Mouse (Mus musculus) liver, postnatal 0 days (tissue): ENCODE measurements around the gene Fam171a2. TPM values are rescaled to one million over a fixed set of nuclear protein-coding genes. Genes with fewer than 3 reads are reported as not detected.

Experiments
- ATAC-seq: fragments of 200-750 bp; cut with Nextera tagmentation; 2 replicates; pipeline ENCODE4 v1.8.0; 2017; ENCODE audit warnings: mild to moderate bottlenecking, moderate library complexity
- DNase-seq: peaks from one replicate; pipeline ENCODE4 v3.0.0-alpha.2; 2016
- H3K27ac ChIP-seq: fragments of 300-500 bp; sonication (generic); 2 replicates; pipeline ENCODE4 v1.5.1; 2014; ENCODE audit warnings: antibody characterized with exemption, moderate library complexity, mild to moderate bottlenecking, low read depth
- H3K27me3 ChIP-seq: fragments of 300-500 bp; sonication (generic); 2 replicates; pipeline ENCODE4 v1.6.1; 2014; ENCODE audit warnings: low read length, control low read depth, mixed read lengths; ENCODE audit not compliant: insufficient read depth
- H3K36me3 ChIP-seq: fragments of 300-500 bp; sonication (generic); replicated peaks from 2 replicates; pipeline ENCODE4 v1.6.1; 2014; ENCODE audit warnings: mild to moderate bottlenecking, control low read depth, low read length, moderate library complexity, mixed read lengths; ENCODE audit not compliant: insufficient read depth
- H3K4me1 ChIP-seq: fragments of 300-500 bp; sonication (generic); 2 replicates; pipeline ENCODE4 v1.6.1; 2014; ENCODE audit warnings: antibody characterized with exemption, mild to moderate bottlenecking, control low read depth; ENCODE audit not compliant: insufficient read depth
- H3K4me2 ChIP-seq: fragments of 300-500 bp; sonication (generic); 2 replicates; pipeline ENCODE4 v1.6.1; 2014; ENCODE audit warnings: low read depth, mild to moderate bottlenecking, low read length, moderate library complexity, mixed read lengths
- H3K4me3 ChIP-seq: fragments of 300-500 bp; sonication (generic); 2 replicates; pipeline ENCODE4 v1.5.1; 2014; ENCODE audit warnings: low read depth, low read length
- H3K9ac ChIP-seq: fragments of 300-500 bp; sonication (generic); replicated peaks from 2 replicates; pipeline ENCODE4 v1.6.1; 2014; ENCODE audit warnings: mild to moderate bottlenecking, moderate library complexity
- H3K9me3 ChIP-seq: fragments of 300-500 bp; sonication (generic); 2 replicates; pipeline ENCODE4 v1.6.1; 2016; ENCODE audit warnings: mild to moderate bottlenecking, control low read depth, low read length, mixed read lengths
- CTCF ChIP-seq: sonication (generic); IDR thresholded peaks from 2 replicates; pipeline ENCODE4 v1.5.1; 2016; ENCODE audit warnings: antibody characterized with exemption, low read depth
- EP300 ChIP-seq: IDR thresholded peaks from 2 replicates; pipeline ENCODE4 v1.6.1; 2016; ENCODE audit warnings: antibody characterized with exemption, low read depth, mild to moderate bottlenecking
- WGBS: fragments of 180-500 bp; shearing (Covaris S2); extraction: QIAGEN DNeasy Blood & Tissue Kit; methylation state at CpG from one replicate; pipeline ENCODE4 v1.1.7; 2014; ENCODE audit not compliant: insufficient replicate concordance; 5-methylcytosine and 5-hydroxymethylcytosine counted together
- polyA plus RNA-seq: library from polyadenylated mRNA; unstranded; fragments of >200 nt; fragmentation: Nextera tagmentation; extraction: Ambion mirVana; gene quantifications from 2 replicates; pipeline ENCODE4 v1.2.1, GENCODE M21; 2015

Fam171a2 gene
- polyA plus RNA-seq, 1 experiment from 2014 or later, result 0.23 TPM

- TF ChIP-seq CTCF (no peak), EP300 (no peak)
- Histone ChIP-seq H3K4me1 (peaks cover 23% of the 10 kb centered on the region), H3K4me3 (no peak overlapping the region), H3K27ac (no peak overlapping the region), H3K9ac (0 out of 2 replicates have a peak overlapping the region, but pooled peaks have one; percentile 21), H3K4me2 (no peak overlapping the region), H3K36me3 (peaks cover 36% of the 10 kb centered on the region), H3K27me3 (peaks cover 45% of the 10 kb centered on the region), H3K9me3 (no peaks in the 10 kb centered on the region)
- 22% methylated on average over 12 of the region's 12 CpGs for WGBS
- peak; percentile 6; the same call in 1 of the 2 replicates for ATAC-seq
- no peak for DNase-seq
These were observed 46.9 kb downstream of the Fam171a2 start for GRCm38 (mm10) chr11:102400513-102401084.

GRCm38 (mm10) chr11:102399610-102400072 is 47.8 kb downstream of the Fam171a2 start:
- WGBS, result 4% methylated on average over 32 of the region's 34 CpGs
- H3K4me3 ChIP-seq, result peak overlapping the region; percentile 33

GRCm38 (mm10) chr11:102399107-102399506 is 48.4 kb downstream of the Fam171a2 start:
- H3K27me3 ChIP-seq, result peaks cover 57% of the 10 kb centered on the region
- H3K9me3 ChIP-seq, result no peaks in the 10 kb centered on the region
- H3K36me3 ChIP-seq, result peaks cover 23% of the 10 kb centered on the region
- 14% methylated on average over 15 of the region's 15 CpGs for WGBS
- H3K4me2 ChIP-seq, result peak overlapping the region; percentile 57; the same call in 1 of the 2 replicates
- H3K9ac ChIP-seq, result no peak overlapping the region
- no peak overlapping the region for H3K27ac ChIP-seq
- peaks cover 16% of the 10 kb centered on the region for H3K4me1 ChIP-seq
- peak overlapping the region; percentile 33 for H3K4me3 ChIP-seq
- no peak for DNase-seq
- ATAC-seq, result no peak
- TF ChIP-seq CTCF (no peak), EP300 (no peak)

More at GRCm38 (mm10) chr11:102399610-102400072, 47.8 kb downstream of the Fam171a2 start:
- peak overlapping the region; percentile 57 for H3K4me2 ChIP-seq
- DNase-seq, result no peak
- peaks cover 52% of the 10 kb centered on the region for H3K27me3 ChIP-seq
- H3K9ac ChIP-seq, result 0 out of 2 replicates have a peak overlapping the region, but pooled peaks have one; percentile 16
- H3K9me3 ChIP-seq, result no peaks in the 10 kb centered on the region
- H3K27ac ChIP-seq, result no peak overlapping the region
- ATAC-seq, result no peak
- H3K36me3 ChIP-seq, result peaks cover 28% of the 10 kb centered on the region
- peaks cover 18% of the 10 kb centered on the region for H3K4me1 ChIP-seq
- TF ChIP-seq CTCF (no peak), EP300 (no peak)

GRCm38 (mm10) chr11:102398007-102398825 is 49.3 kb downstream of the Fam171a2 start:
- Histone ChIP-seq H3K27me3 (peaks cover 66% of the 10 kb centered on the region), H3K4me1 (peaks cover 24% of the 10 kb centered on the region), H3K4me3 (no peak overlapping the region), H3K27ac (no peak overlapping the region), H3K36me3 (peaks cover 14% of the 10 kb centered on the region), H3K4me2 (no peak overlapping the region), H3K9ac (no peak overlapping the region), H3K9me3 (no peaks in the 10 kb centered on the region)
- 75% methylated on average over 20 of the region's 20 CpGs for WGBS
- TF ChIP-seq CTCF (no peak), EP300 (no peak)
- ATAC-seq (peak; percentile 53), DNase-seq (peak; percentile 58)

- 81% methylated on average over 7 of the region's 7 CpGs for WGBS
- no peaks in the 10 kb centered on the region for H3K9me3 ChIP-seq
- no peak overlapping the region for H3K4me2 ChIP-seq
- TF ChIP-seq EP300 (no peak), CTCF (no peak)
- no peak overlapping the region for H3K4me3 ChIP-seq
- peaks cover 81% of the 10 kb centered on the region for H3K27me3 ChIP-seq
- H3K4me1 ChIP-seq, result peaks cover 31% of the 10 kb centered on the region
- H3K9ac ChIP-seq, result no peak overlapping the region
- ATAC-seq (no peak), DNase-seq (peak; percentile 14)
- no peak overlapping the region for H3K27ac ChIP-seq
- no peaks in the 10 kb centered on the region for H3K36me3 ChIP-seq
These were observed 50.8 kb downstream of the Fam171a2 start for GRCm38 (mm10) chr11:102396671-102397141.

GRCm38 (mm10) chr11:102396263-102396662 is 51.2 kb downstream of the Fam171a2 start:
- TF ChIP-seq CTCF, result no peak
- TF ChIP-seq EP300, result no peak
- Histone ChIP-seq H3K9me3 (no peaks in the 10 kb centered on the region), H3K4me3 (no peak overlapping the region), H3K9ac (no peak overlapping the region), H3K4me1 (peaks cover 31% of the 10 kb centered on the region), H3K36me3 (no peaks in the 10 kb centered on the region), H3K4me2 (no peak overlapping the region), H3K27ac (no peak overlapping the region), H3K27me3 (peaks cover 85% of the 10 kb centered on the region)
- DNase-seq (no peak), ATAC-seq (no peak)
- 55% methylated on average over 6 of the region's 6 CpGs for WGBS
